Mouse (Mus musculus) liver, adult 2 months (tissue): ENCODE results near the gene Hhex. TPM values are rescaled to one million over a fixed set of nuclear protein-coding genes. Genes with fewer than 3 reads are reported as not detected.

Experiments
- DNase-seq: peaks from one replicate; pipeline ENCODE4 v3.0.0-alpha.2; 2011; ENCODE audit warnings: low read depth, low spot score; ENCODE audit errors: extremely low read depth
- H3K27ac ChIP-seq: fragments of 200-500 bp; replicated peaks from 2 replicates; pipeline ENCODE4 v1.5.1; 2012; ENCODE audit warnings: low read depth, mild to moderate bottlenecking, control low read depth, inconsistent platforms, low read length; ENCODE audit not compliant: insufficient read depth
- H3K27me3 ChIP-seq: fragments of 200-500 bp; 2 replicates; pipeline ENCODE4 v1.6.1; 2012; ENCODE audit warnings: mild to moderate bottlenecking, moderate library complexity, low read length, inconsistent platforms; ENCODE audit not compliant: control insufficient read depth, insufficient read depth
- H3K36me3 ChIP-seq: fragments of 200-500 bp; 2 replicates; pipeline ENCODE4 v1.6.1; 2012; ENCODE audit warnings: low read length, inconsistent platforms; ENCODE audit not compliant: control insufficient read depth, insufficient read depth
- H3K4me1 ChIP-seq: fragments of 200-500 bp; 2 replicates; pipeline ENCODE4 v1.6.1; 2011; ENCODE audit warnings: low read length; ENCODE audit not compliant: control insufficient read depth, insufficient read depth
- H3K4me3 ChIP-seq: fragments of 200-500 bp; 2 replicates; pipeline ENCODE4 v1.5.1; 2011; ENCODE audit warnings: low read depth, mild to moderate bottlenecking, control low read depth, low read length, moderate library complexity; ENCODE audit not compliant: insufficient read depth
- H3K79me2 ChIP-seq: fragments of 200-500 bp; 2 replicates; pipeline ENCODE4 v1.6.1; 2012; ENCODE audit warnings: inconsistent platforms, mild to moderate bottlenecking, low read length, moderate library complexity; ENCODE audit not compliant: control insufficient read depth, insufficient read depth
- H3K9ac ChIP-seq: fragments of 200-500 bp; 2 replicates; pipeline ENCODE4 v1.6.1; 2012; ENCODE audit warnings: low read depth, mild to moderate bottlenecking, control low read depth, inconsistent platforms, low read length
- CTCF ChIP-seq: fragments of 200-500 bp; IDR thresholded peaks from 2 replicates; pipeline ENCODE4 v1.5.1; 2011; ENCODE audit warnings: low read depth, low read length, control low read depth
- POLR2A ChIP-seq: fragments of 200-500 bp; IDR thresholded peaks from 2 replicates; pipeline ENCODE4 v1.6.1; 2011; ENCODE audit warnings: low read length, control low read depth; ENCODE audit not compliant: insufficient read depth; ENCODE audit errors: extremely low read depth
- WGBS: fragments of 180-500 bp; shearing (Covaris S2); methylation state at CpG from one replicate; pipeline ENCODE4 v1.1.7; 2018; 5-methylcytosine and 5-hydroxymethylcytosine counted together
- polyA plus RNA-seq: library from polyadenylated mRNA; depleted of rRNA; stranded (reverse); fragments of >200 nt; gene quantifications from 2 replicates; pipeline ENCODE4 v1.2.3, GENCODE M21; 2012
- total RNA-seq: library from RNA; depleted of rRNA; stranded (reverse); fragments of >200 nt; gene quantifications from 2 replicates; pipeline ENCODE4 v1.2.3, GENCODE M21; 2014

The Hhex gene
- total and polyA plus RNA-seq, 2 experiments, result 15.9 to 107 TPM

GRCm38 (mm10) chr19:37435041-37435852 is 637 bp downstream of the Hhex start:
- no peak for TF ChIP-seq CTCF
- no peak for TF ChIP-seq POLR2A
- peak overlapping the region; percentile 99 for H3K4me3 ChIP-seq
- H3K36me3 ChIP-seq, result peaks cover 28% of the 10 kb centered on the region
- H3K27ac ChIP-seq, result peak overlapping the region; percentile 89
- WGBS, result under 1% methylated on average over 76 of the region's 77 CpGs
- no peak for DNase-seq
- peak overlapping the region; percentile 100 for H3K9ac ChIP-seq
- H3K27me3 ChIP-seq, result no peaks in the 10 kb centered on the region
- H3K79me2 ChIP-seq, result peaks cover 7% of the 10 kb centered on the region
- H3K4me1 ChIP-seq, result peaks cover 14% of the 10 kb centered on the region

- 4% methylated on average over 10 of the region's 10 CpGs for WGBS
- Histone ChIP-seq H3K4me1 (peaks cover 15% of the 10 kb centered on the region), H3K79me2 (peaks cover 7% of the 10 kb centered on the region), H3K27me3 (no peaks in the 10 kb centered on the region), H3K4me3 (peak overlapping the region; percentile 99), H3K27ac (peak overlapping the region; percentile 89), H3K36me3 (peaks cover 28% of the 10 kb centered on the region), H3K9ac (peak overlapping the region; percentile 100)
- peak; percentile 57 for DNase-seq
- TF ChIP-seq CTCF (no peak), POLR2A (no peak)
Measured at GRCm38 (mm10) chr19:37435853-37436174, 1.2 kb downstream of the Hhex start.

- Histone ChIP-seq H3K9ac (peak overlapping the region; percentile 100), H3K4me3 (peak overlapping the region; percentile 99), H3K79me2 (peaks cover 7% of the 10 kb centered on the region), H3K36me3 (peaks cover 28% of the 10 kb centered on the region), H3K27ac (peak overlapping the region; percentile 89), H3K4me1 (peaks cover 23% of the 10 kb centered on the region), H3K27me3 (no peaks in the 10 kb centered on the region)
- 13% methylated on average over 28 of the region's 28 CpGs for WGBS
- no peak for TF ChIP-seq POLR2A
- TF ChIP-seq CTCF, result no peak
- DNase-seq, result peak; percentile 54
Measured at GRCm38 (mm10) chr19:37436514-37437288, 2.1 kb downstream of the Hhex start.

GRCm38 (mm10) chr19:37437289-37437606 is 2.6 kb downstream of the Hhex start:
- peak overlapping the region; percentile 89 for H3K27ac ChIP-seq
- no peak for TF ChIP-seq CTCF
- no peak for TF ChIP-seq POLR2A
- peaks cover 28% of the 10 kb centered on the region for H3K4me1 ChIP-seq
- H3K27me3 ChIP-seq, result no peaks in the 10 kb centered on the region
- H3K4me3 ChIP-seq, result peak overlapping the region; percentile 99
- 25% methylated on average over 14 of the region's 14 CpGs for WGBS
- H3K36me3 ChIP-seq, result peaks cover 28% of the 10 kb centered on the region
- peaks cover 7% of the 10 kb centered on the region for H3K79me2 ChIP-seq
- peak overlapping the region; percentile 100 for H3K9ac ChIP-seq
- DNase-seq, result no peak

GRCm38 (mm10) chr19:37440181-37440580 is 5.6 kb downstream of the Hhex start:
- Histone ChIP-seq H3K27ac (peak overlapping the region; percentile 17), H3K36me3 (peaks cover 28% of the 10 kb centered on the region), H3K4me1 (peaks cover 32% of the 10 kb centered on the region), H3K27me3 (no peaks in the 10 kb centered on the region), H3K4me3 (no peak overlapping the region), H3K79me2 (peaks cover 2% of the 10 kb centered on the region; the same call in 1 of the 2 replicates), H3K9ac (peak overlapping the region; percentile 41; the same call in 1 of the 2 replicates)
- 32% methylated on average over 4 of the region's 4 CpGs for WGBS
- peak; percentile 67 for DNase-seq
- no peak for TF ChIP-seq CTCF
- TF ChIP-seq POLR2A, result no peak
